Mouse (Mus musculus) testis, adult 2 months (tissue): ENCODE data around the gene Ninl.

ENCODE experiments used
- CTCF ChIP-seq: fragments of 200-500 bp; IDR thresholded peaks from 2 replicates; pipeline ENCODE4 v1.5.1; 2012; ENCODE audit warnings: low read depth, mild to moderate bottlenecking, inconsistent platforms, low read length, moderate library complexity; ENCODE audit not compliant: control insufficient read depth, insufficient read depth, insufficient replicate concordance
- POLR2A ChIP-seq: fragments of 200-500 bp; IDR thresholded peaks from 2 replicates; pipeline ENCODE4 v1.6.1; 2012; ENCODE audit warnings: low read depth, mild to moderate bottlenecking, inconsistent platforms, low read length, moderate library complexity; ENCODE audit not compliant: control insufficient read depth

- TF ChIP-seq CTCF (no peak), POLR2A (no peak)
These were observed 117.0 kb downstream of the Ninl start for GRCm38 (mm10) chr2:150922165-150922564.
